ENCODE assay signal across 9 mouse cellular contexts in the genomic region with DNA sequence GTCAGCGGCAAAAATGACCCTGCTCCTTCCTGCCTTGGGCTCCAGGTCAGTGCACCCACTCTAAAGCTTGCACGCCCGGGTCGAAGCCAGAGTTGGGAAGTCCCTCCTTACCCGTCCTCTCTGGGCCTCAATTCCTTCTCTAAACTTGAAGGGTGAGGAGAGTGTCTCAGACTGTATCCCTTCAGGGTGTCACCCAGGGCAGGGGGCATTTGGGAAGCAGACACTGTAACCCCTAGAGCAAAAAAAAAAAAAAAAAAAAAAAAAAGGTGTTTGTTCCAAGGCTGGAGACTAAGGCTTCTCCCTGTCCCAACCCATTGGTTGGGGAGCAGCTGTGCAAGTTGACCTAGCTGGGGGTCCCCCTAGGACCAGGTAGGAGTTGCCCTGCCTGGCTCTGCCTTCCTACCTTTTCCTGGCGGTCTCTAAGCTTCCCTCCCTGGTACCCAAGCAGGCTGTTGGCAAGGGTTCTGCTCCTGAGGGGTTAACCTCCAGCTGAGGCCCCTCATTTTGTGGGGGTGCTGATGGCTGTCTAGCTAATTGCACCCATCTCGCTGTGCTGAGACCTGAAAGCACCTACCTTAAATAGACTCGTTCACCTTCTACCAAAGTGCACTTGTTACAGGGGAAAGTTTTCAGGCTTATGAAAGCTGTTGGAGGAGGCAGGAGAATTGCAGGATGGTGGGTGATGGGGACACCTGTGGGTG. TPM values are rescaled to one million over a fixed set of nuclear protein-coding genes. Genes with fewer than 3 reads are reported as not detected.
DNase-seq lines count a peak whose midpoint lies in the region; ATAC-seq and TF ChIP-seq lines count a peak whose summit lies in the region.
"Had no signal": no experiment of that assay in that cellular context is flagged by ENCODE, and none has a peak within 500 bp of the region (broad histone marks: within the 10 kb centered on the region; RNA-seq: fewer than 3 reads in every experiment).

No protein-coding gene starts in this region.

- peak overlapping the region; percentile 60 for H3K9ac ChIP-seq in embryonic facial prominence, embryonic 11.5 days (replicated peaks; ENCODE audit: low read length)
- no peak overlapping the region; the same call in 1 of the 2 replicates for H3K9ac ChIP-seq in hindbrain, embryonic 16.5 days (ENCODE audit: low read depth, low read length)
- H3K9ac ChIP-seq in midbrain, postnatal 0 days (replicated peaks; ENCODE audit: low read length, poor library complexity, severe bottlenecking) = no peak overlapping the region

- TF ChIP-seq CTCF in layer of hippocampus, adult 2 months (conservative IDR thresholded peaks at IDR 0.05) = no peak
- no peak for TF ChIP-seq CTCF in midbrain, postnatal 0 days (IDR thresholded peaks at IDR 0.05)

- no peak for ATAC-seq in embryonic facial prominence, embryonic 11.5 days (replicated peaks; ENCODE audit: insufficient number of reproducible peaks, low FRiP score, low TSS enrichment, low read depth)
- no peak for ATAC-seq in hindbrain, embryonic 16.5 days
- no peak for ATAC-seq in midbrain, postnatal 0 days (ENCODE audit: low FRiP score)
- ATAC-seq in megakaryocyte progenitor cell, adult 5-6 weeks (replicated peaks; ENCODE audit: poor library complexity) = no peak

- H3K4me1 ChIP-seq in embryonic facial prominence, embryonic 11.5 days (ENCODE audit: control insufficient read depth, insufficient read depth, low read length) = peaks cover 5% of the 10 kb centered on the region; the same call in 1 of the 2 replicates
- peaks cover 21% of the 10 kb centered on the region for H3K4me1 ChIP-seq in hindbrain, embryonic 16.5 days (ENCODE audit: control insufficient read depth, insufficient read depth, low read depth, low read length)
- H3K4me1 ChIP-seq in midbrain, postnatal 0 days (ENCODE audit: insufficient read depth, low read length) = 0 out of 2 replicates have a peak, but pooled peaks cover 4% of the 10 kb centered on the region

- H3K4me3 ChIP-seq in layer of hippocampus, adult 2 months = peak overlapping the region; percentile 65
- peak overlapping the region; percentile 52 for H3K4me3 ChIP-seq in embryonic facial prominence, embryonic 11.5 days (ENCODE audit: low read depth, low read length)
- H3K4me3 ChIP-seq in hindbrain, embryonic 16.5 days (ENCODE audit: low read length) = peak overlapping the region; percentile 42
- H3K4me3 ChIP-seq in midbrain, postnatal 0 days (ENCODE audit: low read depth, low read length) = no peak overlapping the region

- H3K27me3 ChIP-seq in embryonic facial prominence, embryonic 11.5 days (ENCODE audit: control insufficient read depth, insufficient read depth, low read length) = peaks cover 11% of the 10 kb centered on the region
- peaks cover 17% of the 10 kb centered on the region for H3K27me3 ChIP-seq in hindbrain, embryonic 16.5 days (replicated peaks; ENCODE audit: control insufficient read depth, insufficient read depth, low read length)
- H3K27me3 ChIP-seq in midbrain, postnatal 0 days (ENCODE audit: insufficient read depth, low read length) = peaks cover 12% of the 10 kb centered on the region

- H3K4me2 ChIP-seq in embryonic facial prominence, embryonic 11.5 days (ENCODE audit: low read depth, low read length) = peak overlapping the region; percentile 90
- H3K4me2 ChIP-seq in hindbrain, embryonic 16.5 days (ENCODE audit: low read length) = peak overlapping the region; percentile 64
- peak overlapping the region; percentile 74 for H3K4me2 ChIP-seq in midbrain, postnatal 0 days (ENCODE audit: low read depth, low read length, poor library complexity, severe bottlenecking)

- DNase-seq in layer of hippocampus, adult 2 months (ENCODE audit: low spot score in 2 of 2) = no peak
- DNase-seq in layer of hippocampus, postnatal 36 days = no peak
- DNase-seq in embryonic facial prominence, embryonic 11.5 days (ENCODE audit: low spot score) = no peak
- DNase-seq in midbrain, postnatal 0 days (ENCODE audit: low spot score) = no peak
- no peak for DNase-seq in natural killer cell, adult 2 months (ENCODE audit: low spot score in 2 of 2)
- DNase-seq in spleen, postnatal 10 days (ENCODE audit: low spot score in 2 of 2) = no peak
- DNase-seq: adrenal gland, postnatal 25 days had no signal

- WGBS in embryonic facial prominence, embryonic 11.5 days = 59% methylated on average over 8 of the region's 8 CpGs
- 64% methylated on average over 8 of the region's 8 CpGs for WGBS in hindbrain, embryonic 16.5 days
- WGBS in midbrain, postnatal 0 days = 68% methylated on average over 8 of the region's 8 CpGs

- no peaks in the 10 kb centered on the region for H3K36me3 ChIP-seq in embryonic facial prominence, embryonic 11.5 days (replicated peaks; ENCODE audit: control insufficient read depth, insufficient read depth, low read depth, low read length)
- H3K36me3 ChIP-seq in hindbrain, embryonic 16.5 days (ENCODE audit: control insufficient read depth, insufficient read depth, low read length) = no peaks in the 10 kb centered on the region
- no peaks in the 10 kb centered on the region for H3K36me3 ChIP-seq in midbrain, postnatal 0 days (ENCODE audit: insufficient read depth, low read length)

- peak overlapping the region; percentile 93 for H3K27ac ChIP-seq in layer of hippocampus, adult 2 months
- no peak overlapping the region for H3K27ac ChIP-seq in embryonic facial prominence, embryonic 11.5 days (replicated peaks; ENCODE audit: low read depth, low read length)
- no peak overlapping the region for H3K27ac ChIP-seq in hindbrain, embryonic 16.5 days (ENCODE audit: low read depth, low read length)
- no peak overlapping the region for H3K27ac ChIP-seq in midbrain, postnatal 0 days (ENCODE audit: low read depth, low read length)

- H3K9me3 ChIP-seq in embryonic facial prominence, embryonic 11.5 days (replicated peaks; ENCODE audit: control insufficient read depth, low read length) = no peaks in the 10 kb centered on the region
- H3K9me3 ChIP-seq in hindbrain, embryonic 16.5 days (ENCODE audit: control insufficient read depth, low read length) = no peaks in the 10 kb centered on the region
- no peaks in the 10 kb centered on the region for H3K9me3 ChIP-seq in midbrain, postnatal 0 days (ENCODE audit: low read length)

RNA-seq across cellular contexts. Expression of a gene that starts 1.1 kb away (rescaled TPM):
- 100 to 1,000 TPM; 131 to 138 TPM for total RNA-seq in layer of hippocampus, adult 2 months (2021)
- total RNA-seq in layer of hippocampus, postnatal 36 days (2021) = 100 to 1,000 TPM; 127 to 142 TPM
- 1.6 and 1.9 TPM in 2 replicates for polyA plus RNA-seq in embryonic facial prominence, embryonic 11.5 days (2014; fragmentation: Nextera tagmentation; extraction: Ambion mirVana)
- polyA plus RNA-seq in hindbrain, embryonic 16.5 days (2015; fragmentation: Nextera tagmentation; extraction: Ambion mirVana) = 1.0 and 1.1 TPM in 2 replicates
- total RNA-seq in midbrain, postnatal 0 days (2014; rRNA removed) = 3.6 and 3.7 TPM in 2 replicates
- 1.3 TPM in 2 replicates for polyA plus RNA-seq in midbrain, postnatal 0 days (2015; fragmentation: Nextera tagmentation; extraction: Ambion mirVana)
- 11.0 and 13.6 TPM in 2 replicates for total RNA-seq in megakaryocyte progenitor cell, adult 5-6 weeks (2015)
- 4.8 and 7.1 TPM in 2 replicates for total RNA-seq in megakaryocyte progenitor cell, adult 5-6 weeks (2017)

RNA-seq across cellular contexts. Expression of a gene that starts 30.2 kb away (rescaled TPM):
- total RNA-seq in layer of hippocampus, adult 2 months (2021) = 10 to 100 TPM; 10.1 to 10.6 TPM
- total RNA-seq in layer of hippocampus, postnatal 36 days (2021) = 10 to 100 TPM; 11.9 to 12.6 TPM
- 4.0 and 4.2 TPM in 2 replicates for polyA plus RNA-seq in embryonic facial prominence, embryonic 11.5 days (2014; fragmentation: Nextera tagmentation; extraction: Ambion mirVana)
- 7.7 and 7.9 TPM in 2 replicates for polyA plus RNA-seq in hindbrain, embryonic 16.5 days (2015; fragmentation: Nextera tagmentation; extraction: Ambion mirVana)
- 2.0 and 4.1 TPM in 2 replicates for total RNA-seq in midbrain, postnatal 0 days (2014; rRNA removed)
- polyA plus RNA-seq in midbrain, postnatal 0 days (2015; fragmentation: Nextera tagmentation; extraction: Ambion mirVana) = 8.2 and 9.4 TPM in 2 replicates
- 113 and 131 TPM in 2 replicates for total RNA-seq in megakaryocyte progenitor cell, adult 5-6 weeks (2015)
- total RNA-seq in megakaryocyte progenitor cell, adult 5-6 weeks (2017) = 113 and 126 TPM in 2 replicates

RNA-seq across cellular contexts. Expression of a gene that starts 54.8 kb away (rescaled TPM):
- total RNA-seq in layer of hippocampus, adult 2 months (2021) = 10 to 100 TPM; 19.6 to 20.1 TPM
- total RNA-seq in layer of hippocampus, postnatal 36 days (2021) = 10 to 100 TPM; 20.2 to 24.0 TPM
- polyA plus RNA-seq in embryonic facial prominence, embryonic 11.5 days (2014; fragmentation: Nextera tagmentation; extraction: Ambion mirVana) = 222 and 241 TPM in 2 replicates
- polyA plus RNA-seq in hindbrain, embryonic 16.5 days (2015; fragmentation: Nextera tagmentation; extraction: Ambion mirVana) = 48.1 and 57.5 TPM in 2 replicates
- total RNA-seq in midbrain, postnatal 0 days (2014; rRNA removed) = 24.0 and 25.4 TPM in 2 replicates
- 43.4 and 45.5 TPM in 2 replicates for polyA plus RNA-seq in midbrain, postnatal 0 days (2015; fragmentation: Nextera tagmentation; extraction: Ambion mirVana)
- total RNA-seq in megakaryocyte progenitor cell, adult 5-6 weeks (2015) = 163 and 168 TPM in 2 replicates
- total RNA-seq in megakaryocyte progenitor cell, adult 5-6 weeks (2017) = 291 and 325 TPM in 2 replicates

Comparison
In these comparisons a context has a peak if more than half of its experiments do, and no peak if none do; other contexts are left out.
1. RNA of a gene that starts 1.1 kb away (total RNA-seq): 127 to 142 TPM in layer of hippocampus, postnatal 36 days and 131 to 138 TPM in layer of hippocampus, adult 2 months; 4.8 to 13.6 TPM in megakaryocyte progenitor cell, adult 5-6 weeks and 3.6 to 3.7 TPM in midbrain, postnatal 0 days; every median in the first group is over 4 times any median in the second.
2. RNA of a gene that starts 30.2 kb away (total RNA-seq): 113 to 131 TPM in megakaryocyte progenitor cell, adult 5-6 weeks; 11.9 to 12.6 TPM in layer of hippocampus, postnatal 36 days, 10.1 to 10.6 TPM in layer of hippocampus, adult 2 months and 2.0 to 4.1 TPM in midbrain, postnatal 0 days; every median in the first group is over 4 times any median in the second.
3. Peak in every context shown above with its lines, with median percentiles within 50 percentile points of each other: H3K4me2 ChIP-seq.